Mouse (Mus musculus) fat pad, adult 2 months (tissue): ENCODE measurements around the gene Pcnx2.

Source experiments
- DNase-seq: peaks from one replicate; pipeline ENCODE4 v3.0.0-alpha.2; 2011; ENCODE audit warnings: low read depth, low spot score; ENCODE audit errors: extremely low read depth

The Pcnx2 gene

GRCm38 (mm10) chr8:125823719-125824118 is 74.4 kb downstream of the Pcnx2 start:
- DNase-seq = no peak

- DNase-seq = no peak
Observed at GRCm38 (mm10) chr8:125822065-125822464, 76.1 kb downstream of the Pcnx2 start.

GRCm38 (mm10) chr8:125819797-125820196 is 78.3 kb downstream of the Pcnx2 start:
- no peak for DNase-seq

GRCm38 (mm10) chr8:125818796-125819195 is 79.3 kb downstream of the Pcnx2 start:
- DNase-seq = no peak

GRCm38 (mm10) chr8:125816742-125817141 is 81.4 kb downstream of the Pcnx2 start:
- DNase-seq = no peak

- DNase-seq = no peak
Observed at GRCm38 (mm10) chr8:125808826-125809225, 89.3 kb downstream of the Pcnx2 start.

- no peak for DNase-seq
Observed at GRCm38 (mm10) chr8:125807905-125808310, 90.2 kb downstream of the Pcnx2 start.

- no peak for DNase-seq
Observed at GRCm38 (mm10) chr8:125806459-125806858, 91.7 kb downstream of the Pcnx2 start.

GRCm38 (mm10) chr8:125796970-125797369 is 101.1 kb downstream of the Pcnx2 start:
- DNase-seq = no peak

GRCm38 (mm10) chr8:125795341-125795740 is 102.8 kb downstream of the Pcnx2 start:
- DNase-seq = no peak

GRCm38 (mm10) chr8:125792816-125793455 is 105.2 kb downstream of the Pcnx2 start:
- no peak for DNase-seq

- no peak for DNase-seq
Observed at GRCm38 (mm10) chr8:125786886-125787285, 111.2 kb downstream of the Pcnx2 start.

GRCm38 (mm10) chr8:125782161-125782560 is 116.0 kb downstream of the Pcnx2 start:
- no peak for DNase-seq

- no peak for DNase-seq
Observed at GRCm38 (mm10) chr8:125779656-125780055, 118.5 kb downstream of the Pcnx2 start.

- no peak for DNase-seq
Observed at GRCm38 (mm10) chr8:125778919-125779318, 119.2 kb downstream of the Pcnx2 start.

- DNase-seq = no peak
Observed at GRCm38 (mm10) chr8:125777478-125778164, 120.5 kb downstream of the Pcnx2 start.

- DNase-seq = peak; percentile 62
Observed at GRCm38 (mm10) chr8:125776800-125777199, 121.3 kb downstream of the Pcnx2 start.

GRCm38 (mm10) chr8:125776314-125776713 is 121.8 kb downstream of the Pcnx2 start:
- DNase-seq = peak; percentile 57

GRCm38 (mm10) chr8:125775031-125775430 is 123.1 kb downstream of the Pcnx2 start:
- DNase-seq = no peak

- no peak for DNase-seq
Observed at GRCm38 (mm10) chr8:125773281-125773803, 124.8 kb downstream of the Pcnx2 start.

- no peak for DNase-seq
Observed at GRCm38 (mm10) chr8:125772300-125772699, 125.8 kb downstream of the Pcnx2 start.

- no peak for DNase-seq
Observed at GRCm38 (mm10) chr8:125768079-125768478, 130.0 kb downstream of the Pcnx2 start.
